Mouse (Mus musculus): ENCODE measurements around the gene Fscn3. TPM values are rescaled to one million over a fixed set of nuclear protein-coding genes. Genes with fewer than 3 reads are reported as not detected.

The Fscn3 gene
- polyA plus RNA-seq (2012; rRNA removed) = 0.29 and 0.46 TPM in 2 replicates

DNA sequence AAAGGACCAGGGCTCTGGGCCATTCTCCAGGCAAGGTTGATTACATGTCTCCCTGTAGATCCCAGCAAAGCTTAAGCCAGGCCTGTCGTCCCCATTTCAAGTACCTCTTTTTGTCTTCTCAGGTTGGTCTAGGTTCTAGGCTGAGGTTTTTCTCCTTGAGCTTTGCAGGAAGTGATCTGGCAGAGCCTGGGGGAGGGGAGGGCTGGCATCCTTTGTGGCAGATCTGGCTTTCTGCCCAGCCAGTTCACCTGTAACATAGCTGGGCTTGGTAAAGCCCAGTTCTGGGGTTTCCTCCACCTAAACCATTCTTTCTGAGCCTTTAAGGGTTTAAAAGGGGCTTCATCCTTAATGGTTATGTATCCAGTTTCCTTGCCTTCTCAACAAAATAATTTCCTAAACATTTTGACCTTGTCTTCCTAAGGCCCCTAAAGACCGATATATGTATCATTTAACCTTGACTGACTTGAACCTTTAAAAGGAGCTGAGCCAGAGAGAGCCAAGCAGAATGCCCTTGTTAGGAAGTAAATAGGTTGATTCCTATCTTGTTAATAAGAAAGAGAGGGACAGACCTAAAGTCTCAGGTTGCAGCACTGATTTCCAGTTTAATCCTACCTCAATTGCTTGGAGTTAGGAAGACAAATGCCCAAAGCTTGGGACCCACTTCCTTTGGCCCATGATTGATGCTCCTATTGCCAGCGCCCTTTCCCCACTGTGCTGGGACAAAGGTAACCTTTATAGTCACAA lies at the start of gene Fscn3:
Fscn3 (plus strand) TSS at position 694 of the 744 bp plus-strand sequence.

DNA sequence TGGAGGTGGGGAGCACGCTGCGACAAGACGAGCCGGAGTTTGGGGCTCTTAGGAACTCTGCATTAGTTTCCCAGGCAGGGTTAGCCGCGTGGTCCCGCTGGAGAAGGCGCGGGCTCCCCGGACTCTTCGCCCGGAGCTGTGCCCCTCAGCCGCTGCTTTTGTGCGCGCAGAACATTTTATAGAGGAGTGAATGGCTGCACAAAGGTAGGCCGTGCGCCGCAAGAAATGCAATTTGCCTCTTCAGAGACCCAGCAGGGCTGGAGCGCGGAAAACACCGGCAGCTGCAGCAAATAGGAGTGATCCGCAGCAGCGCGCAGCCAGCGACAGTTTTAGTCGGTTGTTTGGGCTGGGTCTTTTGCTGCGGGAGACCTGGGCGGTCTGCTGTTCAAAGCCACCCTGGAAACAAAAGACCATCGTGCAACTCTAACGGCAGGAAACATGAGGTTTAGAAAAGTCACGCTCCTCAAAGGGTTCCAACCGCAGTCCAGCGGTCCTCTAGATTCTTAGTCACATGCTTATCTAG lies 29.8 kb upstream of the Fscn3 start, which contains the start of gene Zfp800:
Zfp800 (minus strand) TSS at position 325 of the 523 bp plus-strand sequence.

DNA sequence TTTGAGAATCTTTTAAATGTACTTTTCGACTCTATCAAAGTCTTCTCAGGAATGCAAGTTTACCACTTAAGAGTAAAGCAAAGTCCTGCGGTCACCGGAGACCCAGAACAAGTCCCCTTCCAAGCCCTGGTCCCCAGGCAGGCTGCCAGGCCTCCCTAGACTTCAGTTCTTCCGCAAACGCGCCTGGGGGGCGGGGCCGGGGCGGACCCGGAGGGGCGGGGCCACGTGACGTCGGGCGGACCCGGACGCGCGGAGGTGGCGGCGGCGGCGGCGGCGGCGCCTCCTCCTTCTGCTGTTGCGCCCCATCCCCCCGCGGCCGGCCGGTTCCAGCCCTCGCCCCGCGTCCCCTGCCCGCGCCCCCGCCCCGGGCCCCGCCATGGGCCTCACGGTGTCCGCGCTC lies 4.3 kb upstream of the Fscn3 start, which contains the start of gene Arf5:
Arf5 (plus strand) TSS at position 248 of the 400 bp plus-strand sequence.

DNA sequence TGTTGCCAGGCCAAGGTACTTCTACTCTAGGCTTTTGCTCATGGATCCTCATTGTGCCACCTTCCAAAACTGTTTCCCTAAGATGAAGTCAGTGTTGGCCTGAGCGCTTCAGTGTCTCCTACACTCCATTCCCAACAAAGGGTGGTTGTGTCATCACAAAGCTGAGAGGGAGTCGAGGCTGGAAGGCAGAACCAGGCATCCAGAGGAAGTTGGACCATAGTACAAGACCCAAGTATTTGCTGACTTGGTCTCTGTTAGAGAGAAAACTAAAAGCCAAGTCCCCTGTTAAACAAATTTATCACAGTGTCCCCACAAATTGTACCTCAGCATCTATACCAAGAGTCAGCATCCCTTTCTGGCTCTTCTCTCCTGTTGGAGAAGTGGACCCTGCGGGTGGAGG lies 701 bp downstream of the Fscn3 start, which contains the start of gene Gcc1:
Gcc1 (minus strand) TSS at position 101 of the 400 bp plus-strand sequence.

GRCm38 (mm10) chr6:28449253-28449652 lies 21.7 kb downstream of the Fscn3 start, which contains the start of gene Pax4:
Gene Pax4 (minus strand): TSS chr6:28449353.

GRCm38 (mm10) chr6:28474839-28475238 lies 47.2 kb downstream of the Fscn3 start, which contains the start of gene Snd1:
Gene Snd1 (plus strand): TSS chr6:28475139.

Other genes starting within 250 kb of the Fscn3 start
- gene Zfp800, start 29.8 kb upstream of the Fscn3 start, polyA plus RNA-seq (2012; rRNA removed) = 9.7 and 10.9 TPM in 2 replicates
- 244 and 326 TPM in 2 replicates for gene Arf5, start 4.2 kb upstream of the Fscn3 start, polyA plus RNA-seq (2012; rRNA removed)
- gene Gcc1, start 601 bp downstream of the Fscn3 start, polyA plus RNA-seq (2012; rRNA removed) = 3.2 TPM in 2 replicates
- not detected in 2 replicates for gene Pax4, start 21.6 kb downstream of the Fscn3 start, polyA plus RNA-seq (2012; rRNA removed)
- gene Snd1, start 47.4 kb downstream of the Fscn3 start, polyA plus RNA-seq (2012; rRNA removed) = 35.6 and 36.7 TPM in 2 replicates